Mouse (Mus musculus) kidney, embryonic 16.5 days (tissue): ENCODE measurements around the gene Olfr1359. TPM values are rescaled to one million over a fixed set of nuclear protein-coding genes. Genes with fewer than 3 reads are reported as not detected.

Experiments
- microRNA-seq: library from miRNA; unstranded; fragments of <30 nt; microRNA quantifications from one replicate; pipeline ENCODE4, GENCODE M21; 2016
- polyA plus RNA-seq: library from polyadenylated mRNA; unstranded; fragments of >200 nt; fragmentation: Nextera tagmentation; extraction: Ambion mirVana; gene quantifications from 2 replicates; pipeline ENCODE4 v1.2.1, GENCODE M21; 2015

Olfr1359 gene
- polyA plus RNA-seq, 1 experiment from 2014 or later, result not detected

Small RNAs within 50 kb of the gene (microRNA-seq; reads per million reads assigned to microRNA genes)
- gene Gm44357 (not detected), gene Gm44367 (not detected), gene Gm44454 (not detected)

Other genes with a start within 250 kb of the Olfr1359 start
- gene Zscan26, start 244.4 kb upstream of the Olfr1359 start, polyA plus RNA-seq, result 22.9 and 32.2 TPM in 2 replicates
- gene Nkapl, start 229.6 kb upstream of the Olfr1359 start, polyA plus RNA-seq, result 1.9 and 2.3 TPM in 2 replicates
- 4.5 TPM in 2 replicates for gene Zkscan4, start 219.2 kb upstream of the Olfr1359 start, polyA plus RNA-seq
- not detected in 2 replicates for gene Gm10065, start 218.7 kb upstream of the Olfr1359 start, polyA plus RNA-seq
- 0.46 and 1.6 TPM in 2 replicates for gene AK157302, start 202.9 kb upstream of the Olfr1359 start, polyA plus RNA-seq
- gene Gm11273, start 196.7 kb upstream of the Olfr1359 start, polyA plus RNA-seq, result 9.9 and 19.3 TPM in 2 replicates
- 6.8 and 7.0 TPM in 2 replicates for gene Zkscan8, start 167.0 kb upstream of the Olfr1359 start, polyA plus RNA-seq
- 0.16 and 0.17 TPM in 2 replicates for gene Olfr1366, start 155.3 kb upstream of the Olfr1359 start, polyA plus RNA-seq
- not detected in 2 replicates for gene Olfr1535, start 138.2 kb upstream of the Olfr1359 start, polyA plus RNA-seq
- gene Olfr1364, start 116.4 kb upstream of the Olfr1359 start, polyA plus RNA-seq, result not detected in 2 replicates
- not detected in 2 replicates for gene Olfr1362, start 84.1 kb upstream of the Olfr1359 start, polyA plus RNA-seq
- not detected in 2 replicates for gene Olfr11, start 55.6 kb upstream of the Olfr1359 start, polyA plus RNA-seq
- not detected in 2 replicates for gene Olfr1361, start 34.7 kb upstream of the Olfr1359 start, polyA plus RNA-seq
- gene Olfr1360, start 20.7 kb upstream of the Olfr1359 start, polyA plus RNA-seq, result not detected in 2 replicates
- gene Hist1h2bl, start 18.0 kb downstream of the Olfr1359 start, polyA plus RNA-seq, result 1.9 and 3.8 TPM in 2 replicates
- gene Hist1h2ai, start 18.3 kb downstream of the Olfr1359 start, polyA plus RNA-seq, result 13.5 and 20.3 TPM in 2 replicates
- gene Hist1h3h, start 19.5 kb downstream of the Olfr1359 start, polyA plus RNA-seq, result 6.2 and 12.4 TPM in 2 replicates
- 4.3 and 4.4 TPM in 2 replicates for gene Hist1h2bm, start 23.9 kb downstream of the Olfr1359 start, polyA plus RNA-seq
- 1.4 and 1.6 TPM in 2 replicates for gene Hist1h4j, start 37.0 kb downstream of the Olfr1359 start, polyA plus RNA-seq
- 4.3 and 5.9 TPM in 2 replicates for gene Hist1h4k, start 52.4 kb downstream of the Olfr1359 start, polyA plus RNA-seq
- gene Hist1h2ak, start 55.7 kb downstream of the Olfr1359 start, polyA plus RNA-seq, result 24.4 and 25.9 TPM in 2 replicates
- 2.2 and 3.1 TPM in 2 replicates for gene Hist1h2bn, start 56.0 kb downstream of the Olfr1359 start, polyA plus RNA-seq
- gene Hist1h1b, start 82.5 kb downstream of the Olfr1359 start, polyA plus RNA-seq, result 17.4 and 17.8 TPM in 2 replicates
- 98.9 and 117 TPM in 2 replicates for gene Hist1h3i, start 85.3 kb downstream of the Olfr1359 start, polyA plus RNA-seq
- gene Hist1h2an, start 89.1 kb downstream of the Olfr1359 start, polyA plus RNA-seq, result 3.4 and 6.0 TPM in 2 replicates
- gene Hist1h2bp, start 89.3 kb downstream of the Olfr1359 start, polyA plus RNA-seq, result 2.0 and 2.2 TPM in 2 replicates
- 22.0 and 25.6 TPM in 2 replicates for gene Hist1h2bq, start 112.1 kb downstream of the Olfr1359 start, polyA plus RNA-seq
- 2.1 TPM in 1 of 2 replicates, not detected in the other for gene Hist1h2ao, start 112.4 kb downstream of the Olfr1359 start, polyA plus RNA-seq
- not detected in 2 replicates for gene Hist1h4m, start 113.6 kb downstream of the Olfr1359 start, polyA plus RNA-seq
- gene Hist1h4n, start 134.1 kb downstream of the Olfr1359 start, polyA plus RNA-seq, result 13.6 and 14.5 TPM in 2 replicates
- 2,785 and 3,191 TPM in 2 replicates for gene Hist1h2ap, start 135.4 kb downstream of the Olfr1359 start, polyA plus RNA-seq
- gene Hist1h2br, start 135.6 kb downstream of the Olfr1359 start, polyA plus RNA-seq, result 22.6 and 26.0 TPM in 2 replicates
- 11.6 and 13.7 TPM in 2 replicates for gene Zfp184, start 247.0 kb downstream of the Olfr1359 start, polyA plus RNA-seq